Mouse (Mus musculus): Measurements from ENCODE around the gene Scimp.

- TF ChIP-seq GATA1 (IDR thresholded peaks at IDR 0.05; ENCODE audit: borderline replicate concordance, low read length) (no peak), FLI1 (IDR thresholded peaks at IDR 0.05; ENCODE audit: low read length) (no peak)
Measured at GRCm38 (mm10) chr11:70807630-70808029, 4.8 kb downstream of the Scimp start.

Measured in megakaryocyte, embryonic 14.5 days (primary cell).